Mouse (Mus musculus): ENCODE measurements at regions not wholly inside any gene's neighbourhood (a gene's known extent, or its start where the extent isn't known, plus 50 kb on each side); places are given as distances from the start of the nearest gene placed in this dataset.

GRCm38 (mm10) chr2:84274038-84274724 lies 151.0 kb downstream of the Calcrl start:
- DNase-seq (ENCODE audit: low read depth) = no peak
- no peak for TF ChIP-seq CTCF (IDR thresholded peaks at IDR 0.05; ENCODE audit: borderline replicate concordance, extremely low read depth, insufficient read depth, insufficient read length)

GRCm38 (mm10) chr2:84277181-84277580 lies 148.0 kb downstream of the Calcrl start:
- TF ChIP-seq CTCF (IDR thresholded peaks at IDR 0.05; ENCODE audit: borderline replicate concordance, extremely low read depth, insufficient read depth, insufficient read length) = no peak
- TF ChIP-seq POLR2A (IDR thresholded peaks at IDR 0.05; ENCODE audit: borderline replicate concordance, extremely low read depth, insufficient read depth, insufficient read length, poor library complexity, severe bottlenecking) = no peak
- DNase-seq (ENCODE audit: low read depth) = no peak

Measured in brain, embryonic 14.5 days (tissue).